Mouse (Mus musculus) common myeloid progenitor, adult 5-6 weeks (primary cell): Measurements from ENCODE around the gene Ppp1r15a. TPM values are rescaled to one million over a fixed set of nuclear protein-coding genes. Genes with fewer than 3 reads are reported as not detected.
"Not testable (repeated sequence)": the region's sequence is repeated elsewhere in the genome, so short reads cannot be mapped to it uniquely, and the experiment has no call there.

Experiments used
- ATAC-seq: replicated peaks from 2 replicates; pipeline ENCODE4 v1.8.0; 2016; ENCODE audit warnings: low read depth, mild to moderate bottlenecking, moderate TSS enrichment, inconsistent platforms; ENCODE audit not compliant: poor library complexity, severe bottlenecking
- total RNA-seq: library from RNA; stranded (forward); fragments of 200-1000, 187-1606 nt; gene quantifications from 2 replicates; pipeline ENCODE4 v1.2.3, GENCODE M21; 2017

The Ppp1r15a gene
- total RNA-seq, 1 experiment from 2014 or later: 193 TPM

DNA sequence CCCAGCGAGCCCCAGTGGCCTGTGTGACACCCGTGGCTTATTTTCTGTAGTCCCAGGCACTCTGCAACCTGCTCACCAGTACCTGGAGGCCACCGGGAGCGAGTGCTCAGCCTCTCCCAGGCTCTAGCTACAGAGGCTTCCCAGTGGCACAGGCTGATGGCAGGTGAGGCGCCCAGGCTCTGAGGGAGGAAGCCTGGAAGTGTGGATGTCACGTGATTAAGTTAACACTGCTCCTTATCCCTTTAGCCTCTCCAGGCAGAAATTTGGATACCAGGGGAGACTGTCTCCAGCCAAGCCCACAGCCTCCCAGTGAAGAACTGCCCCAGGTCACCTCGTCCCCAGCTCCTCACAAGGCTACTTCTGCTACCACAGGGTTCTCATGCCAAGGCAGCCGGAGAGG, 27.5 kb upstream of the Ppp1r15a start:
- no peak for ATAC-seq

DNA sequence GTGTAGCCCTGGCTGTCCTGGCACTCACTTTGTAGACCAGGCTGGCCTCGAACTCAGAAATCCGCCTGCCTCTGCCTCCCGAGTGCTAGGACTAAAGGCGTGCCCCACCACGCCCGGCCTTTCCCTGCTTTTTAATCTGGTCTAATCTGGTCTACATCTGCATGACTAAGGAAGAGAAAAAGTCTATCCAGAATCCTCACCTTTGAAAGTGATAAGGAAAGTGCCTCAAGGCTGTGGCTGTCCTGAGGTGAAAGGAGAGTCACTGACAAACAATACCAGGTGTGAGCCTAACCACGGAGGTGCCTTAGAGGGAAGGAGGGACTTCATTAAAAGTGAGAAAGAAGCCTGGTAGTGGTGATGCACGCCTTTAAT, 25.4 kb upstream of the Ppp1r15a start:
- no peak for ATAC-seq

DNA sequence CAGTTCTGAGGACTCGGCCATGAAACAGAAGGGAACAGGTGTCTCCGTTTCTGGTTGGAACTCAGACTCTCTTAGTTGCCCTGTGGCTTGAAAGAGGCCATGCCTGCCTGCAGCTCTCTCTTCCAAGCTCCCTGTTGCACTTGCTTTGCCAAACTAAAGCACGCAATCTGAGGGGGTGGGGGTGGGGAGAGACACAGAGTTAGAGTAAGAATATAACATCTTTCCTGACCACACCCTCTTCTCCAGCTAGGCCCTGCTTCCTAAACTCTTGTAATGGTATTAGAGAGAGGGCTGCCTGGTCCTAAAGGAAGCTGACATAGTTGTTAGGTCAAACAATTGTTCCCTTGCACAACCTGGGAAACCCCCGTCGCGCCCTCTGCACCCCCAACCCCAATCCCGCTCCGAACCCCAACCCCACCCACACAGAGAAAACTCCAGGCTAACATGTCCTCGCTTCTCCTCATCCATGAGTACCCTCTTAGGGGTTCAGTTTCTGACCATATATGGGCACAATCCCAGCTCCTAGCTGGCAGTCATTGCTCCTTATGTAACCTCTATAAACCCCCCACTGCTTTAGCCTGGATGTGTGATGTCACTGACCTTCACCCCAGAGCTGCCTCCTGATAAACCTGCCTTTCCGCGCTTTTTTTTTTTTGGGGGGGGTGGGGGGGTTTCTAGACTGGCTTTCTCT, 24.9 kb upstream of the Ppp1r15a start:
- no peak for ATAC-seq

DNA sequence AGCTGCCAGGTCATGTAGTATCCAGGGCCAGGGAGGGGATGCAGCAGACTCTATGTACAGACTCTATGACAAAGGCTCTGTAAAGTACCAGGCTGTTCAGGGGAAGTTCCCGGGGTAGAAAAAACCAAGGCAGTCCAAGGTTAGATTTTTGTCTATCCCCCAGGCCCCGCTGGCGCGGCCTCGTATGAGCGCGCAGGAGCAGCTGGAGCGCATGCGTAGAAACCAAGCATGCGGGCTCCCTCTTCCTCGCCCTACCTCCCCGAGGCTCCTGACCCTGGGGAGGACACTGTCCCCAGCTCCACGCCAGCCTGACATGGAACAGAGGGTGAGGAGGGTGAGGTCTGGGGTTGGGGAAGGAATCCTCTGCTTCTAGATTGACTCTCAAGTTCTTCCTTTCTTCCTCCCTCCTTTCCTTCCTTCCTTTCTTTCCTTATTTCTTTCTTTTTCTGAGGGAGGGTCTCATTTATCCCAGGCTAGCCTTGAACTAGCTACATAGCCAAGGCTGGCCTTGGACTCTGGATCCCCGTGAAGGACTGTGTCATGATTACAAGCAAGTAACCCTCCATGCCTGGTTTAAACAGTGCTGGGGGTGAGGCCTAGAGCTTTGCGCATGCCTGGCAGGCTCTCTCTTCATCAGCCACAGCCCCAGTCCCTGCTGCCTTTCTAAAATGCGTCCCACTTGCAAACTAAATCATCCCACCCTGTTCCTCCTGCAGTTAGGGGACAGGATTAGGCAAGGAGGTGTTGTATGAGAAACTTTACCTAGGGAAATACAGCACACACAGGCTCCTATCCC, 23.8 kb upstream of the Ppp1r15a start:
- ATAC-seq: no peak

DNA sequence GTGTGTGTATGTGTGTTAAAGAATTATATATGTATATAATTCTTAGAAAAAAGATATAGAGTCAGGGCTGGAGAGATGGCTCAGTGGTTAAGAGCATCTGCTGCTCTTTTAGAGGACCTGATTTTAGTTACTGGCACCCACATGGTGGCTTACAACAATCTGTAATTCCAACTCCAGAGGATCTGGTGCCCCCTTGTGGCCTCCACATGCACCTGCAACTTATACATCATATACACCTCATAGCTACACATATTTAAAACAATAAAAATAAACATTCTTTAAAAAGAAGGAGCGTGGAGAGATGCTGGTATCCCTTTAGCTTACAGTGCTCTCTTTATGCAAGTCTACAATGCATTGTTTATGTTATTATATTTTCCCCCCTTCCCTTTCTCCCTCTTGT, 18.5 kb upstream of the Ppp1r15a start:
- no peak for ATAC-seq

DNA sequence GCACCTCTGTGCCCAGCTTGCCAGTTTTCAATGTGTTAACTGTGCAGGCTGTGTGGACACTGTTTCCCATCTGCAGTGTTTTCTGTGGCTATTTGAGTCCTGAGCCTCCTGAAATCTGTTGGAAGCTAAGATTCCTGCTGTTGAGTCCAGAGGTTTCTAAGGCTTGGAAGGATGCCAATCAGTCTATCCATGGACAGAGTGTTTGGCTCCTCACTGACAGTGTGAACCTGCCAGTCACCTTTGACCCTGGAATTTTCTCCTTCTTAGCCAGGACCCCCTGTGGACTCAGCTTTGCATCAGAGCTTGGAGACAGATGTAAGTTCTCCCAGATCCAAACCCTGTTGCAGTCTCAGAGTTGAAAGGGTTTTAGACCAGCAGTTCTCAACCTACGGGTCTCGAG, 14.1 kb upstream of the Ppp1r15a start:
- no peak for ATAC-seq

DNA sequence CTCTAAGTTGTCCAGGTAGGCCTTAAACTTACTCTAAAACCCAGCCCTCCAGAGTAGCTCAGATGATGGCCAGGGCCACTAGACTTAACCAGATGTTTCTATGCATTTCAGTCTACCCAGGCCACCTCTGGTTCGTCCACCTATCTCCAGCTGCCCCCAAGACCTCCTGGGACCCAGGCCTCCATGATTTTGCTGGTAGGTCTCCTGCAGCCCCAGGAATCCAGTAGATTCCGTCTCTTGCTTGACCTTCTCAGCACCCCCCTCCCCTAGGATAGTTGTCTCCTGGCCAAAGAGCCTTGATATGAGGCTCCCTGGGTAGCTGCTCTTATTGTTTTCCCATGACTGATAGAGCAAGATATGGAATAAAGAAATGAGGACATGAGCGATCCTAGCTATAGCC, 13.0 kb upstream of the Ppp1r15a start:
- ATAC-seq: no peak

DNA sequence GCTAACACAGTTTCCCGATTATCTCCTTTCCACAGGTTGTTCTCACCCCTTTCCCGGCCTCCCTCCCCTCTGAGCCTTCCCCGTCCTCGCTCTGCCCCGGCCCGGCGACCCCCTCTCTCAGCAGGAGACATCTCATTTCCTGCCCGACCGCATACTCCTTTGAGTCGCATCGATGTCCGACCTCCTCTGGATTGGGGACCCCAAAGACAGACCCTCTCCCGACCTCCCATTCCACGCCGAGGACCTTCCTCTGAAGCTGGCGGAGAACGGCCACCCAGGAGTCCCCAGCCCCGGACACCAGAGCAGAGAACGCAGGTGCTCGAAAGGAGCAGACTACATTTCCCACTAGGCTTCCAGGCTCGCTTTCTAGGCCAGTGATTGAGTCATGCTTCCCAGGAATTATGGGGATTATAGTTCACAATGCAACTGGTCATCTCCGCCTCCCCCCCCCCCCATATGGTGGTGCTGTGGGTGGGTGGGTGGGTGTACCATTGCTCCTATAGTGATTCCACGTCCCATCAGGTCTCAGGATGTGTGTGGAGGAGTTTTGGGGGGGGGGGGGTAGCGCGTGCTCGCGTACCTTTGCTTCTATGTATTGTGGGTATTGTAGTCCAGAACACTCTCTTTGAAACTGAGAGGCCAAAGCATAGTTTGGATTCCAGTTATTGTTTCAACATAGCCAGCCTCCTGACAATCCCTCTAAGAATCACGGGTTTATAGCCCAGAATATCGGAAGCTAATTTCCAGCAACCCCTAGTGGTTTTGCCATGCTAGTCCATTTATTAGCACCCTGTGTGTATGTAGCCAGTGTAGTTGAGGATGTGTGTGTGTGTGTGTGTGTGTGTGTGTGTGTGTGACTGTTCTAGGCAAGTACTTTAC, 12.3 kb upstream of the Ppp1r15a start:
- ATAC-seq: peak; percentile 50

DNA sequence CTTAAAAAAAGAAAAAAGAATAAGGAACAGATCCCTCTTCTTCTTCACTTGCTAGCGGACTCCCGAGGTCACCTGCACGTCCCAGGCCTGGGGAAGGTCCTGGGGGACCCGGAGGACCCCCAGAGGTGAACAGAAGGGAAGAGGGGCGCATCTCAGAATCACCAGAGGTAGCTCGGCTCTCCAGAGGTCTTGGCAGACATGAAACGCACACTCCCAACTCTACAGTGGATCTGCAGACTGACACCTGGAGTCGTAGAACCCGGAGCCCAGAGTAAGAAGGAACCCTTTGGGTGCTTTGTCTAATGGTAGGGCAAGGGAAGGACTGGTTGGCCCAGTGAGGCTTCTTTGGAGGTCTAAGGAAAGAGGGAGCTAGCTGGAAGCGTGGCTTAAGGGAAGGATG, 11.5 kb upstream of the Ppp1r15a start:
- ATAC-seq: no peak

DNA sequence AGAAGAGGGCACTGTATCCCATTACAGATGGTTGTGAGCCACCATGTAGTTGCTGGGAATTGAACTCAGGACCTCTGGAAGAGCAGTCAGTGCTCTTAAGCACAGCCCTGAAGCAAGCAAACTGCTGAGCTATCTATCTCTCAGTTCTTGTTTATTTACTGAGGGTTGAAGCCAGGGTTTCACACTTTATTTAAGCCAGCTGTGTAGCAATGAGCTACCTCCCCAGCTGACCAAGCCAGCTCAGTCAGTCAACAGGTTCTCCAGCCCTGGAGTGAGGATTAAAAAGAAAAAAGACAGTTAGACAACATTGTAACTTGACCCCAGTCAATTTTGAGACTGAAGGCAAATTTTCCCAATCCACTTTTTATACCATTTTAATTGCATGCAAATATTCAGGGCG, 9.6 kb upstream of the Ppp1r15a start:
- ATAC-seq: no peak

DNA sequence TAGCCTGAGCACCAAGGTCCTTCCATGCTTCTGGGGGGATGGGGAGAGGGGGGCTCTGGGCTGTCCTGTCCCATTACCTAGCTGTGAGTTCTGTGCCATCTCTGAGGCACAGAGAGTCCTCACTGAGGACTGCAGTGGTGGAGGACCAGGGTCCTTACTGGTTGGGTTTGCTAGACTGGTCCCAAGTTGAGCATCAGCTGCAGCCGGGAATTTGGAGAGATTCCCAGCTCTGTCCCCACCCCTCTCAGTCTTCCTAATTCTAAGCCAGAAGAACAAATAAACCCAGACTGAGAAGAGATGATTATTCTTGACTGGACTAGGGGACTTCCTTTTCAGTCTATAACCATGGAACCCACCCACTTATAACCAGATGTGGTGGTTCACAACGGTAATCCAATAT, 4.6 kb upstream of the Ppp1r15a start:
- no peak for ATAC-seq

DNA sequence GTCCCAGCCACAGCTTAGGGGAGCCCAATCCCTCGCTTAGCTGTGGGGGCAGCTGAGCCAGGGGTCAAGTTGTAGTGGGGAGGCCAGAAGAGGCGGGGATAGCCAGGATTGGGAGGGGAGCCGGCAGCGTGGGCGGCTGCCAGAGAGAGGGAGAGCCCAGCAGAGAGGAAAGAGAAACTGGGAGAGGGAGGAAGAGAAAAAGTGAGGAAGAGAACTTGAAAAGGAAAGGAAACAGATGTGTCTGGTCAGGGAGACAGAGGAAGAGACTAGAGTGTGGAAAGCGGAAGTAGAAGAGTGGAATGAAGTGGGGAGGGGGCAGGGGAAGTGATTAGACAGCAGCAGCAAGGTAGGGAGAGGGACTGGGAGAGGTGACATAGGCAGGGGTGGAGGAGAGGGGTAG, 3.4 kb upstream of the Ppp1r15a start:
- ATAC-seq: no peak; the same call in 1 of the 2 replicates

DNA sequence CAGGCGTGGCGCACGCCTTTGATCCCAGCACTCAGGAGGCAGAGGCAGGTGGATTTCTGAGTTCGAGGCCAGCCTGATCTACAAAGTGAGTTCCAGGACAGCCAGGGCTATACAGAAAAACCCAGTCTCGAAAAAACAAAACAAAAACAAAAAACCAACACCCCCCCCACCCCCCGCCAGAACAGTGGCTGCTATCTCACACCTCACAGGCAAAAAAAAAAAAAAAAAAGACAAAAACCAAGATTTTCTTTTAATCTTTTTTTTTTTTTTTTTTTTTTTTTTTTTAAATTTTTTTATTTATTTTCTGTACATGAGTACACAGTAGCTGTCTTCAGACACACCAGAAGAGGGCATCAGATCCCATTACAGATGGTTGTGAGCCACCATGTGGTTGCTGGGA, 1.1 kb upstream of the Ppp1r15a start:
- ATAC-seq: not testable (repeated sequence)

DNA sequence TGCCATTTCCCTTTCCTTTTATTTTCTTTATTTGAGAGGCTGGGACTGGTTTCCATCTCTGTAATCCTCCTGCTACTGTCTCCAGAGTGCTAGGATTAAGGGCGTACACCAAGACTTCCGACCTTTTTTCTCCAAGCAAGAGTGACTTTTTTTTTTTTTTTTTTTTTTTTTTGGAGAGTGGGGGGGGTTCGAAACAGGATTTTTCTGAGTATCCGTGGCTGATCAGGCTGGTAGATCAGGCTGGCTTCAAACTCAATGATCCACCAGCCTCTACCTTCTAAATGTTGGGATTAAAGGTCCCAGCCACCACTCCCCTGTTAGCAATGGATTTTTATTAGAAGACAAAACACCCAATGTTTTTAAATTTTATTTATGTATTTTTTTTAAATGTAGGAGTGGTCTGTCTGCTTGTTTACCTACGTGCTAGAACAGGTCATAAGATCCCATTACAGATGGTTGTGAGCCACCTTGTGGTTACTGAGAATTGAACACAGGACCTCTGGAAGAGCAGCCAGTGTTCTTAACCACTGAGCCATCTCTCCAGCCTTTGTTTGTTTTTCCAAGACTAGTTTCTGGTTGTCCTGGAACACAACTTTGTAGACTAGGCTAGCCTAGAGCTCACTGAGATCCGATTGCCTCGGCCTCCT, 529 bp upstream of the Ppp1r15a start:
- ATAC-seq: no peak

DNA sequence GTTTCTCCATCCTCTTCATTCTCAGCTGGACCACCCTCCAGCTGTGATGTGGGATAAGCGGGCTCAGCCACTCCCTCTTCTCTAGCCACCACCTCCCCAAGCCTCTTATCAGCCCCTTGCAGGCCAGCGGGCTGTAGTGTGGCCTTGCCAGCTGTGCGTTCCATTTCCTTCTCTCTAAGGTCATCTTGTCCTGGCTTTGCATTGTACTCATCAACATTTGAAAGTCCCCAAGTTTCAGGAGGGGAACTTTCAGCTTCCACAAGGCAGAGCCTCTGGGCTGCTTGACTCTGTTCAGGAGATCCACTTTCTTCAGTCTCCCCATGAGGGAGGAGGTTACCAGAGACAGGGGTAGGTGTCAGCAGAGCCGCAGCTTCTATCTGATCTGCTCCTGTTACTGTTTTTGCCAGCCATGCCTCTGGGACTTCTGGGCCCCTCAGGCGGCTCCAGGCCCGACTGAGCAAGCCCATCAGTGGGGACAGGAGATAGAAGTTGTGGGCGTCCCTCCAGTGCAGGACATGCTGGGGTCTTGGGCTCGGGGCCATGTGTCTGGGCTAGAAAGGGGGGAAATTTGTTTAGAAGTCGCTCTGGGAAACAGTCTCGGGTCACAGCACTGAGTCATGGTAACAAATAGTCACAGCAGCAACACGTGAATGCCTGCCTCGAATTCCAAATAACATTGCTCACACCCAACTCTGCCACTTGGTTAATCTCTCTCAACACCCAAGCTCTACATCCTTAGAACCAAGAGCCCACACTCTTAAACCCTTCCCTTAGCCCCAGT, 1.0 kb downstream of the Ppp1r15a start:
- ATAC-seq: peak; percentile 48

DNA sequence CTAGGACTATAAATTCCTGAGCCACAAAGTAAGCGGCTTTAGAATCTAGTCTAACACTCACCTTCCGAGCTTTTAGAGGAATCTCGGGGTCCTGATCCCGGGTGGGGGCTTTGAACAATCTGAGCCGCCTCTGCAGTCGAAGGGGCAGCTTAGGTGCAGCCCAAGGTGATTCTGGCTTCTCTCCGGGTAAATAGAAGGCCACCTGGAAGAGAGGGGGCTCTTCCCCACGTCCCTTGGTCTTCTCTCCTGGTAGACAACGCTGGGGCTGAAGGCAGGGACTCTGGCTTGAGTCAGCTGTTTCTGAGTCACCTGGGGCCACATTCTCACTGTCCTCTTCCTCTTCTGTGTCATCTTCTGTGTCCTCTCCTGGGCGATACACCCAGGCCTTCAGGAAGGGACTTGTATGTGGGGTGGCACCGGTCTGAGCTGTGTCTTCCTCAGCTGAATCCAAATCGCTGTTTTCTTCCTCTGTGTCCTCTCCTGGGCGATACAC, 2.3 kb downstream of the Ppp1r15a start:
- no peak for ATAC-seq

DNA sequence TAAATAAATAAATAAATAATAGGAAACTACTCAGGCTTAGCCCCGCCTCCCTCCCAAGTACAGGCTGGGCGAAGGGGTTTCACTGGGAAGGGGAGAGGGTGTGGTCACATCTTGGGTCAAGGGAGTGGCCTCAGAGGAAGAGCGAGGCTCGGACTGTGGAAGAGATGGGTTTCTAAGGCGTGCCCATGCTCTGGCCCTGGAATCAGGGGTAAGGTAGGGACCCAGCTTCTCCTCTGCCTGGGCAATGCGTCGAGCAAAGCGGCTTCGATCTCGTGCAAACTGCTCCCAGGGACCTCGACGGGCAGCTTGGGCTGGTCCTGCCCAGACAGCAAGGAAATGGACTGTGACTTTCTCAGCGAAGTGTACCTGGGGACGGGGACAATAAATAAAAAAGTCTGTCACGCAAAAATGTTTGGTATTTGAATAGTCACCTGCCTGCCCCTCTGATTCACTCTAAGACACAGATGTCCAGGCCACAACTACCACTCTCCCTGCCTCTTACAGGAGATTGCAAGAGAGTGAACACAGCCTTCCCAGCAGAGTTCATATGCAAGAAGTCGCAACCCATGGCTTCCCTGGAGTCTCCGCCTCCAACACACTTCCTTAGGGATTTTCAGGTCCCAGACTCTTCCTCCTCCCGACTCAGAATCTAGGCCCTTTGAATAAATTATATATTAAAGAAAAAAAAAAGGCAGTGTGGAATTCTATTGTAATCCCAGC, 3.0 kb downstream of the Ppp1r15a start:
- no peak for ATAC-seq

DNA sequence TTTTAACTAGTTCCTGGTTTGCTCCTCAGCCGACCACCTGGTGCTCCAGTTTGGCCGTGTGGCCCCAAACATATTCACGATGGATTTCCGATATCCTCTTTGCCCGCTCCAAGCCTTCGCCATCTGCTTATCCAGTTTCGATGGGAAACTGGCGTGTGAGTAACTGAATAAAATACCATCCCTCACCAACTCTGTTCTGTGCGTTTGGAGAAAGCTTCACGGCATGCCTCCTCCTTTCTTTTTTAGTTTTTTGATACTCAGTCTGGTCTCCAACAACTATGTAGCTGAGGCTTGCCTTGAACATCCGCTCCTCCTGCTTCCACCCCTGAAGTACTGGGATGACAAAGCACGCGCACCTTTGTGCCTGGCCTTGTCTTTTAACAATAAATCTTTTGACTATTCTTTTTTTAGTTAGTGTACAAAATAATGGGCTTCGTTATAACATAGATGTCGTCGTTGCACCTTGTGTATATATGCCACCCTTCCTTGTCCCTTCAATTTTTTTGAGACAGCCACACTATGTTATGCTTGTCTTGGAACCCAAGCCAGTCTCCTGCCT, 3.8 kb downstream of the Ppp1r15a start:
- ATAC-seq: no peak
